Mouse (Mus musculus) erythroblast, embryonic 14.5 days (primary cell): ENCODE measurements around the gene Gm49369.

Experiments
- GATA1 ChIP-seq: IDR thresholded peaks from 2 replicates; pipeline ENCODE4 v1.6.1; 2012; ENCODE audit warnings: low read length, inconsistent platforms, mixed read lengths
- TAL1 ChIP-seq: IDR thresholded peaks from 3 replicates; pipeline ENCODE4 v1.6.1; 2012; ENCODE audit warnings: low read length, inconsistent platforms, mixed read lengths

GRCm38 (mm10) chr7:142368856-142369255 is 13.6 kb downstream of the Gm49369 start:
- TF ChIP-seq GATA1 (no peak), TAL1 (no peak)
